Mouse (Mus musculus) G1E-ER4 (cell line): Measurements from ENCODE around the gene Ankrd55. TPM values are rescaled to one million over a fixed set of nuclear protein-coding genes. Genes with fewer than 3 reads are reported as not detected.

Source experiments
- GATA1 ChIP-seq: IDR thresholded peaks from one replicate; pipeline ENCODE4 v1.8.0; 2012; ENCODE audit warnings: low read length, inconsistent platforms
- polyA plus RNA-seq: library from polyadenylated mRNA; stranded (reverse); fragments of >175 nt; gene quantifications from 2 replicates; pipeline ENCODE4 v1.2.3, GENCODE M21; 2012

Ankrd55 gene
- polyA plus RNA-seq, 1 experiment: not detected

- no peak for TF ChIP-seq GATA1
These were observed 119.7 kb downstream of the Ankrd55 start for GRCm38 (mm10) chr13:112407776-112408490.

- no peak for TF ChIP-seq GATA1
These were observed 120.5 kb downstream of the Ankrd55 start for GRCm38 (mm10) chr13:112408701-112409100.

GRCm38 (mm10) chr13:112409331-112409730 is 121.1 kb downstream of the Ankrd55 start:
- no peak for TF ChIP-seq GATA1

DNA sequence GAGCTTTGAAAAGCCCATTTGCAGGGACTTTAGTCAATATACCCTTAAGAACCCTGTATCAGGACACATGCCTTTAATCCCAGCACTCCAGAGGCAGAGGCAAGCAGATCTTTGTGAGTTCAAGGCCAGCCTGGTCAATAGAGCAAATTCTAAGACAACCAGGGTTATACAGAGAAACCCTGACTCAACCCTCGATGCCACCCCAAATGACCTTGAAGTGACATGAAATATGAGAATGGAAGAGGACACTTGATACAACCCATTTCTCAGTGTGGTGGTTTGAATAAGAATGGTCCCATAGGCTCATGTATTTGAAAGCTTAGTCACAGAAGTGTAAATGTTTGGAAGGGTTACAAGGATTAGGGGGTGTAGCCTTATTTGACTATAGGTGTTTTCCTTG is 121.6 kb downstream of the Ankrd55 start:
- TF ChIP-seq GATA1: no peak

DNA sequence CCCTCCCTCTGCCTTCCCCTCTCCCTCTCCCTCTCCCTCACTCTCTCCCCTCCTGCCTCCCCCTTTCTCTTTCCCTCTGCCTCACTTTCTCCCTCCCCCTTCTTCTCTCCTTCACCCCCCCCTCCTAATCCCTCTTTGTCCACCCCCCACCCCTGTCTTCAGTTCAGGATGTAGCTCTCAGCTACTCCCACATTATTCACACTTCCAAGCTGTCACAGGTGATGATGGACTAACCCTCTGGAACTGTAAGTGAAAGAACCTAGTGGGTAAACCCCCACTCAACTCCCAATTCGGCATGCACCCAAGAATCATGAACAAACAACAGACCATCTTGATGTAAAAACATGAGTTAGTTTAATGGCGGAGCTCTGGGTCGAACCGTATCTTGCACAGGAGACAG is 122.2 kb downstream of the Ankrd55 start:
- TF ChIP-seq GATA1: no peak

DNA sequence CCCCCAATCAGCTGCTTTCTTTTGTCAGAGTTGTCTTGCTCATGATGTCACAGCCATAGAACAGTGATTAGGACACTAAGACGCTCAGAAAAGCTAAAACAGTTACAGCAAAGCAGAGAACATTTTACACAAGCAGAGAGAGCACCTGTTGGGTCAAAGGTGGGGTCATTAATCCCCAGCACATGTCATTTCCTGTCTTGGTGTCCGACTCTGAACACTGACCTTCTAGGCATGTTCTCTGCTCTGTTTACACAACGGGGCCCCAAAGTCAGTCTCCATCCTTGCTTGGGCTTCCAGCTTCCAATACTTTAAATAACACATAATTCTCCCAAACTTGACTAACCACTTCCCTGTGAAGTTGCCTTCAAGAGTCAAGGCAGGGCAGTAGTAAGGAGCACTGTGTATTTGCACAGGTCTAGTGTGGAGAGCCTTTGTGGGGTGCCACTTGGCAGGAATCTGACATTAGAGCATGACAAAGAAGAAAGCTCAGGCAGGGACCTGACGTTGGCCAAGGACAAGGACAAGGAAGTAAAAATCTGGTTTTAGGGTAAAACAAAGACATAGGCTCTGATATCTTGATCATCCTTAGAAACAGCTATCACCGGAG is 123.1 kb downstream of the Ankrd55 start:
- no peak for TF ChIP-seq GATA1

DNA sequence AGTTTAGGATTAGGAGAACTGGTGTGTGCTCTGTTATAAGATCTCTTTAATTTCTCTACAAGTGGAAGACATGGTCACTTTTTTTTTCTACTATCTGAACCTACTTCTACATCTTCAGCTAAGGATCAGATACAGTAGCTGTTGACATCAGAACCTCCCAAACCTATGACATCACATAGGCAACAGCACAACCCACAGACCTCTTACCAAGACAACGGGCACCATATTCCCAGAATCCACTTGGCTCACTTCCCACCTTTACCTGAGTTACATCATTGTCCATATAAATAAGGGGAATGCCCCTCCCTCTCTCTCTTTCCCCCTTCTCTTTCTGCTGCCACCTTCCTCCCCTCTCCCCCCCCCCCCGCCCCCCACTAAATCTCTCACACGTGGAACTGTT is 124.0 kb downstream of the Ankrd55 start:
- no peak for TF ChIP-seq GATA1

- TF ChIP-seq GATA1: no peak
These were observed 124.6 kb downstream of the Ankrd55 start for GRCm38 (mm10) chr13:112412824-112413223.

DNA sequence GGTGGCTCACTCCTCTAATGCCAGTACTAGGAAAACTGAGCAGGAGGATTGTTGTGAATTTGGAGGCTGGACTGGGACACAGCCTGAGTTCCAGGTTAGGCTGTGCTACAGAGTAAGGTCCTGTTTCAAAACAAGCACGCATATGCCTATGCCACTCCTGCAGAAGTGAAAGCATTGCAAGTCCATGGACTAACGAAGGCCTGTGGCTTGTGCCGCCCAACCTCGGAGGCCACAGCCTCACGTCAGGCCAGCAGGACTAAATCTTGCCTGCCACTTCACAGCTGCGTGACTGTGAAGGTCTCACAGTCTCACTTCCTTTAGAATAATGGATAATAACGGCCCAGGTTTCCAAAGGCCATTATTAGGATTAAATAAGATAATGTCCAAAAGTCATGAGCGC is 125.4 kb downstream of the Ankrd55 start:
- no peak for TF ChIP-seq GATA1

GRCm38 (mm10) chr13:112415896-112416295 is 127.6 kb downstream of the Ankrd55 start:
- no peak for TF ChIP-seq GATA1

- no peak for TF ChIP-seq GATA1
These were observed 128.3 kb downstream of the Ankrd55 start for GRCm38 (mm10) chr13:112416410-112417162.

DNA sequence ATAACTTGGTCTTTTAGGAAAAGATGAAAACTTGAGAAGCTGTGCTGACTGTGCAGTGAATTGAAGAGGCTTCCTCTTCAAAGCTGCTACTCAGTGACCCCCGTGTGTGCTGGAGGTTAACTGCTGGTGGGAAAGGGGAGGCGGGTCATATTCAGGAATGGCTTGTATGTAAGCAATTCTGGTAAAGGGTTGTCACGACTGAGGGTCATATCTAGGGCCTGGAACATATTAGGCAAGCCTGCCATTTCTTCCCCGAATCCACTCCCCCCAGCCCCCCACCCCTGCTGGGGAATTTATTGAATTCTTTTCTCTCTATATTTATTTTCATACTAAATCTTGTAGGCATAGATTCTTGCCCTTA is 128.9 kb downstream of the Ankrd55 start:
- no peak for TF ChIP-seq GATA1

GRCm38 (mm10) chr13:112417861-112418423 is 129.7 kb downstream of the Ankrd55 start:
- no peak for TF ChIP-seq GATA1

DNA sequence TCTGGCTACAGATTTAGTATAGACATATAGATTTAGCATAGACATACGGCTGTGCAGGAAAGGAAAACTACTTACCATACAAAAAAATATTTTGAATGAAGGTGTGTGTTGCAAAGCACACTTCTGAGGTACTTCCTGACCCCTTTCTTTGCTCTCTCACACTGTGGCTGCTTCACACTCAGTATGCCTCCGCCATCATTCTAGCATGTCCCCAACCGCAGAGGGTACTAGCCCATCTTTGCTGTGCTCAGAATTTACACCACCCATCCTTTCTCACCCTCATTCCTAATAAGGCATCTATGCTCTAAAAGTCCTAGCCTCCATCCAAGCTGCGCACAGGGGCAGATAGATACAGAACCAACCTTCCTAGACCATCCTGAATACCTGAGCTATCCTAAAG is 130.3 kb downstream of the Ankrd55 start:
- TF ChIP-seq GATA1: no peak

- no peak for TF ChIP-seq GATA1
These were observed 136.0 kb downstream of the Ankrd55 start for GRCm38 (mm10) chr13:112424212-112424611.

GRCm38 (mm10) chr13:112424635-112425034 is 136.4 kb downstream of the Ankrd55 start:
- no peak for TF ChIP-seq GATA1
